Mouse (Mus musculus): Measurements from ENCODE around the gene Slc39a11.
"Not testable (repeated sequence)": the region's sequence is repeated elsewhere in the genome, so short reads cannot be mapped to it uniquely, and the experiment has no call there.

Slc39a11 gene

DNA sequence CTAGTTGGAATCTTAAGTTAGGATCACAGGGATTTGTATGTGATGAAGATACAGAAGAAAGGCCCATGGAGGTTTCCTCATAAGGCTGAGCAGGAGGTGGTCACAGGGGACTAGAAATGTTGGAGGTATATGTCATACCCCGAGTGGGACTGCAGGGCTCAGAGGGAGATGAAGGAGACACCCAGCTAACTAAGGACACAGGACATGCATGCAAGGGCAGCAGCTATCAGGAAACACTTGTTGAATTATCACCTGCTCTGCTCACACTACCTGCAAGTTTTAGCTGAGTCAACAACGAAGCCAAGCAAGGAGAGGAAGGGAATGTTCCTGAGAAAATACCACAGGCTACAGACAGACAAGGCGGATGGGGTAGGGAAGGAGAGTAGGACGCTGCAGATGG, 17.8 kb upstream of the Slc39a11 start:
- DNase-seq (ENCODE audit: low spot score in 2 of 2), result peak in 1 of 2 experiments; percentile 18

DNA sequence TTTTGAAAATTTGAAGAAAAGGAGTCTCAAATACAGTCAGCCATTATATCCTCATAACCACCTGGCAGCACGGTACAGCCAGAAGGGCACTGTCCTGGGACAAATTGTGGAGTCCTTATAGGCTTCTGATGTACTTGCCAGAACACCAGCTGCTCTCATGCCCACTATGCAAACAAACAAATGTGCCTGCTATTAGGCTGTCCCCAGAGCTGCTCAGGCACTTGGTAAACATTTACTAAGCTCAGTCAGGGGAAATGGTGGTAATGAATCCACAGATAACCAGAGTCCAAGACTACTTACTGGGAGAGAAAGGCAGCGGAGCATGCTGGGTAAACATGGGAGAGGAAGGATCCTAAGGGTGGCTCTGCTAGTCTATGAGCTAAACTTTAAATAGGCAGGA, 17.2 kb upstream of the Slc39a11 start:
- DNase-seq (ENCODE audit: low spot score in 2 of 2), result peak in 1 of 2 experiments; percentile 20

- DNase-seq (ENCODE audit: low spot score in 2 of 2), result peak in 1 of 2 experiments; percentile 32
These were observed 16.8 kb upstream of the Slc39a11 start for GRCm38 (mm10) chr11:113666648-113667047.

GRCm38 (mm10) chr11:113666205-113666604, 16.3 kb upstream of the Slc39a11 start:
- no peak for DNase-seq (ENCODE audit: low spot score in 2 of 2)

- no peak for DNase-seq (ENCODE audit: low spot score in 2 of 2)
These were observed 14.4 kb upstream of the Slc39a11 start for GRCm38 (mm10) chr11:113664279-113664678.

GRCm38 (mm10) chr11:113661835-113662351, 12.0 kb upstream of the Slc39a11 start:
- no peak for DNase-seq (ENCODE audit: low spot score in 2 of 2)

DNA sequence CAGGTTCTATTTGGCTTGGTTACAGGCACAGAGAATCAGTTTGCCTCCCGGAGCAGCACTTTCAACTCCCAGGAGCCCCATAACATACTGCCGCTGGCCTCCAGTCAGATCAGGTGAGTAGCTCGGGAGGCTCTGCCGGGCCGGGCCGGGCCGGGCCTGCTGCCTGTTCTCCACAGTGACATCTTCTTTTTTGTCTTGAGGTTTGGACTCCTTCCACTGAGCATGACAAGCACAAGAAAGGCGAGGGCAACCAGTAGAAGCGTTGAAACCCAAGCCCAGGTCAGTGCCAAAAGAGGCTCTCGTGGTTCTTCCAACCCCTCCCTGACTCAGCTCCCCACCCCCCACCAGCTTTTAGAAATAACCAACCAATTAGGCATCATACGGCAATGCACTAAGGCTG, 11.1 kb upstream of the Slc39a11 start:
- no peak for DNase-seq (ENCODE audit: low spot score in 2 of 2)

DNA sequence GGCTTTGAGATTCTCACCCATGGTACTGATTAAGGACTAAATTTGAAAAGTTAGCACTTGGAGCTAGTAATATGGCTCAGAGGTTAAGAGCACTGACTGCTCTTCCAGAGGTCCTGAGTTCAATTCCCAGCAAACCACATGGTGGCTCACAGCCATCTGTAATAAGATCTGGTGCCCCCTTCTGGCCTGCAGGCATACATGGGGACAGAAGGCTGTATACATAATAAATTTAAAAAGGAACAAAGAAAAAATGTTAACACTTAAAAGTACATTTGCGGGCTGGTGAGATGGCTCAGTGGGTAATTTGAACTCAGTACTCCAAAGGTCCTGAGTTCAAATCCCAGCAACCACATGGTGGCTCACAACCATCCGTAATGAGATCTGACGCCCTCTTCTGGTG, 10.3 kb upstream of the Slc39a11 start:
- not testable (repeated sequence) for DNase-seq (ENCODE audit: low spot score in 2 of 2)

- DNase-seq (ENCODE audit: low spot score in 2 of 2), result no peak
These were observed 8.9 kb upstream of the Slc39a11 start for GRCm38 (mm10) chr11:113658763-113659162.

- DNase-seq (ENCODE audit: low spot score in 2 of 2), result no peak
These were observed 8.4 kb upstream of the Slc39a11 start for GRCm38 (mm10) chr11:113658319-113658718.

DNA sequence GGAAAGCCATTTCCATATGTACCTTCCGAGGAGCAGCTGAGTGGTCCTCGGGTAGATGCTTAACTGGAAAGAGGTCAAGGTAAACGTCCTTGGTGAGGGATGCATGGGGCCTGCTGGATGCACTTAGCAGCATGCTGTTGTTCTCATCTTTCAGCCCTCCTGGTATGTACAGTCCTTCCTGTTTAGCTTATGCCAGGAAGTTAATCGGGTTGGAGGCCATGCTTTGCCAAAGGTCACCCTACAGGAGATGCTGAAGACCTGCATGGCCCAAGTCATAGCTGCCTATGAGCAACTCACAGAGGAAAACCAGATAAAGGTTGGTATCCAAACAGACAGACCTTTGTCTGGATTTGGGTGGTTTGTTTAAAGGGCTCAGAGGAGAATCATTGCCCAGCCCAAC, 7.3 kb upstream of the Slc39a11 start:
- no peak for DNase-seq (ENCODE audit: low spot score in 2 of 2)

GRCm38 (mm10) chr11:113656511-113656932, 6.6 kb upstream of the Slc39a11 start:
- no peak for DNase-seq (ENCODE audit: low spot score in 2 of 2)

GRCm38 (mm10) chr11:113654561-113655270, 4.8 kb upstream of the Slc39a11 start:
- DNase-seq (ENCODE audit: low spot score in 2 of 2), result peak; percentile 61 to 77

GRCm38 (mm10) chr11:113654105-113654504, 4.2 kb upstream of the Slc39a11 start:
- DNase-seq (ENCODE audit: low spot score in 2 of 2), result no peak

DNA sequence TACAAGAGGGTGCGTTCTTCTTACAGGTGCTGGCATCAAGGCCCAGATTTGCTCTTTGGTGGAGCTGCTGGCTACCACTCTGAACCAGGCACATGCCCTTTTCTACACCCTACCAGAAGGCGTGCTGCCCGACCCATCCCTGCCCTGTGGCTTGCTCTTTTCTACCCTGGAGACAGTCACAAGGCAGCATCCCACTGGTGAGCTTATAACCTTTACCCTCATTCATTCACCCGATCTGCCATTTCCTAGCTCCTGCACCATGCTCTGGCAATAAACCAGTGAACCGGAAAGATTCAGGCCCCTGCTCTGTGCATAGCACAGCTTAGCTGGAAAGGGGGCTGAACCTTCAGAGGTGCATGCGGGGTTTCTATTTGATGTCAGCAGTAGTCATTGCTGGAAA, 2.6 kb upstream of the Slc39a11 start:
- DNase-seq (ENCODE audit: low spot score in 2 of 2), result no peak

- DNase-seq (ENCODE audit: low spot score in 2 of 2), result peak; percentile 62 to 75
These were observed 2.0 kb upstream of the Slc39a11 start for GRCm38 (mm10) chr11:113651907-113652273.

DNA sequence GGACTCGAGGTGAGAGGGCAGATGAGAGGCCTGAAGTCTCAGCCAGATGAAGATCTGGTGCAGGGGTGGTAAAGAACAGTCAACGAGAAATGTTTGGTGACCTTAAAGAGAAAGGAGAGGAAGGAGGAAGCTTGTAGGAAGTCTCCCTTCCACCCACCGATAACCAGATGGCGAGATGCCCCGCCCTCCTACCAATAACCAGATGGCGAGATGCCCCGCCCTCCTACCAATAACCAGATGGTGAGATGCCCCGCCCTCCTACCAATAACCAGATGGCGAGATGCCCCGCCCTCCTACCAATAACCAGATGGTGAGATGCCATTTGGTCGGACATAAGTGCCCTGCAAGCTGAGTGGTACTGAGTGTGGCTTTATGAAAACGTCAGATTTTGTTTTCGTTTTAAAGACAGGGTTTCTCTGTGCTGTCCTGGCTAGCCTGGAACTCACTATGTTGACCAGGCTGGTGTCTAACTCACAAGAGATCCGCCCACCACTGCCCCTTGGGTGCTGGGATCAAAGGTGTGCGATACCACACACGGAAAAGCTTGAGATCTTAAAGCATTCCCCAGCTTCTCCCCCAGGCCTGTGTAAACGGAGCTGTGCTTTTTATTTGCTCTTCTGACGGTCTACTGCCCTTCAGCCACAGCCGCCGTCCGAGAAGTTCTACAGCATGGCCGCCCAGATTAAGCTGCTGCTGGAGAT, 1.5 kb upstream of the Slc39a11 start:
- DNase-seq (ENCODE audit: low spot score in 2 of 2), result no peak

DNA sequence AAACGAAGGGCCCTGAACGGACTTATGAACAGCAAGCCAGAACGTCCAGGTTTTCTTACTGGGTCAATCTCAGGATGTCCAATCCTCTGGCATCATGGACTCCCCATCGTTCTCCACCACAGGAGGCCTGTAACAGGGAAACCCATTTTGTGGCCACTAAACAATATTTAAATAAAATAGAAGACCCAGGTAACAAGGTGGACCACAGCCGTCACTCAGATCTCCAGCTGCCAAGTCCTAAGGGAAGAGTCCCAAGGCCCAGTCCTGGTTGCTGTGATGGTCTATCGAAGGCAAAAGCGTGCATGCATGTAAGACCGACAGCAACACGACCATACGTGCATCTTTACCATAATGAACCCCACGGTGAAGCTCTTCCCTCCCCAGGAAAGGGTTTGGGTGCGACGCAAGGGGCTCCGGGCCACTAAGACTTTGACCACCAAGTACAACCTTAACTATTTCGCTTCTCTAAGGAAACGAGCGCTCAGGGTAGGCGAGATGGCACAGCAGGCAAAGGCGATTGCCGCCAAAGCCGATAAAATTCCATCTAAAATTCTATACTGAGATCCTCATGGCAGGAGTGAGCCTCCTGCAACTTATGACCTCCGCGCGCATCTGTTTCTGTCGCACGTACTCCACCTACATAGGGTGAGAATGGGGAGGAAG, 1.1 kb downstream of the Slc39a11 start, which contains the start of gene Cog1:
Cog1 (plus strand) TSS at position 480 of the 663 bp plus-strand sequence.
- DNase-seq (ENCODE audit: low spot score in 2 of 2), result no peak

DNA sequence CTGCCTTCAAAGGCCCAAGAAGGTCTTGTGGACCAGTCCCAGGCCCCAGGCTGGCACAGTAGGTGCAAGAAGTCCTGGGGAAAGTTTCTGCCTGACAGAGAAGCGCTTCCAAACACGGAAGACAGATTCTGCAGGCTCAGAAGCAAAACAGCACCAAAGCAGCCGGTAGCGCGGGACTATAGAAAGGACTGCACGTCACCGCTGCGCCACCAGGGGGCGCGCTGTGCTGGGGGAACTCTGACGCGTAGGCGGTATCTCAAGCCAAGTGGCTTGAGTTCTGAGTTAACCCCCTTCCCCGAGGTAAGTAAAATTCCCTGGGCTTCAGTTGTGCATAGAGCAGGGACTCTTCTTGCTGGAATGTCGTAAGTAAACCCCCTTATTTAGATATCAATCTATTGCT, 1.7 kb downstream of the Slc39a11 start:
- DNase-seq (ENCODE audit: low spot score in 2 of 2), result peak; percentile 78 to 88

DNA sequence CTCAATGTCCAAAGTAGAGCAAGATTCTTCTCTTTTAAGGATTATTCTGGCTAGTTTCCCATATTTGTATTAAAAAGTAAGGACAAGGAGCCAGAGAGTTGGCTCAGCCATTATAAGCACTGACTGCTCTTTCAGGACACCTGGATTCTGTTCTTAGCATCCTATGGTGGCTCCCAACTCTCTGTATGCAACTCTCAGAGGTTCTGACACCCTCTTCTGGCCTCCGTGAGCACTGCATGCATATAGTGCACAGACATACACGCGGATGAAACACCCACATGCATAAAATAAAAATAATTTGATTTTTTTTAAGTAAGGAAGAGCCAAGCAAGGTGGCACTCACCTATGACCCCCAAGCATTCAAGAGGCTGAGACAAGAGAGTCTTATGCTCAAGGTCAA, 4.7 kb downstream of the Slc39a11 start:
- DNase-seq (ENCODE audit: low spot score in 2 of 2), result no peak

DNA sequence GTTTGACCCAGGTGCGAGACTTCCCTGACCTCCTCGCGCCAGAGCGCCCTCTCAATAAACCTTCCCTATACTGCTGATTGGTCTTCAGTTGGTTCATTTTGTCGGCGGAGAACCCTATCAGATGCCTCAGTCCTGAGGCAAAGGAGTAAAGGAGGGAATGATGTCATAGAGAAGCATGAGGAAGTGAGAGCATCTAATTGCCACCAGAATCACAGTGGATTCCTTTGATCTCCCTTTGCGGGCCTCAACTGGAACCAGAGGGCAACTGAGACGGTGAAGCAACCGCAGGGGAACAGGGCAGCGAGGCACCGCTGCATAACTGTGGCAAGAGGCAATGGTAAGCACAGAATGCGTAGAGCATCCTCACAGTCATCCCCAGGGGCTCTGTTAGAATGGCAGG, 11.2 kb downstream of the Slc39a11 start:
- no peak for DNase-seq (ENCODE audit: low spot score in 2 of 2)

DNA sequence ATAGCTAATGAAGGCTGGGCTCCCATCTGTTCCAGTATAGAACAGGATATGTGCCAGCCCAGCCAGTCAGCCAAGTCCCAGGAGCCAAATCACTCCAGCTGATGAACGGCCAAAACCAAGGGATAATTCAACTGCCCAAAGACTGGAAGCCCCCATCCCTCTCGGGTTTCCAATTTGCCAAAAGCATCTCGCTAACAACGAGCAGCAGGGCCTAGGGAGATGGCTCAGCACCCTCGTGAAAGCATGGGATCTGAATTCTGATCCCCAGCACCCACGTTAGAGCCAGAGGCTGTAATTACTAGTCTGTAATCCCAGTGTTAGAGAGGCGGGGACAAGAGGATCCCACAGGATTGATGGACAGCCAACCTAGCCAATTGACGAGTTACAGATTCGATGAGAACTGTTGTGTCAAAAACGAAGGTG, 15.2 kb downstream of the Slc39a11 start:
- DNase-seq (ENCODE audit: low spot score in 2 of 2), result no peak

Measured in right cerebral cortex, postnatal 10 days (tissue).